In genomic region chr5:92841474-92841873, GRCm38 (mm10) we compare ENCODE assay signal across 10 mouse cellular contexts.
DNase-seq lines count a peak whose midpoint lies in the region; ATAC-seq and TF ChIP-seq lines count a peak whose summit lies in the region.
"Had no signal": no experiment of that assay in that cellular context is flagged by ENCODE, and none has a peak within 500 bp of the region (broad histone marks: within the 10 kb centered on the region; RNA-seq: fewer than 3 reads in every experiment).

No protein-coding gene starts in this region.

- no peaks in the 10 kb centered on the region for H3K27me3 ChIP-seq in lung, embryonic 14.5 days (ENCODE audit: insufficient read depth, low read length)
- H3K27me3 ChIP-seq: embryonic facial prominence, embryonic 15.5 days had no signal

- H3K36me3 ChIP-seq in lung, embryonic 14.5 days (ENCODE audit: insufficient read depth), result no peaks in the 10 kb centered on the region
- H3K36me3 ChIP-seq: embryonic facial prominence, embryonic 15.5 days had no signal

- H3K9ac ChIP-seq in lung, embryonic 14.5 days, result no peak overlapping the region
- H3K9ac ChIP-seq: embryonic facial prominence, embryonic 15.5 days had no signal

- H3K4me3 ChIP-seq in lung, embryonic 14.5 days (ENCODE audit: low read depth, low read length), result no peak overlapping the region
- H3K4me3 ChIP-seq: embryonic facial prominence, embryonic 15.5 days had no signal

- intact Hi-C loops in heart, postnatal 14 days (cut with DNase I), result no loop called here

- peaks cover 18% of the 10 kb centered on the region; the same call in 1 of the 2 replicates for H3K4me1 ChIP-seq in lung, embryonic 14.5 days (ENCODE audit: insufficient read depth)
- H3K4me1 ChIP-seq: embryonic facial prominence, embryonic 15.5 days had no signal

- no peak for TF ChIP-seq CTCF in lung, embryonic 14.5 days (IDR thresholded peaks at IDR 0.05; ENCODE audit: low read depth)

- H3K9me3 ChIP-seq in lung, embryonic 14.5 days (ENCODE audit: low read depth, low read length), result no peaks in the 10 kb centered on the region
- H3K9me3 ChIP-seq: embryonic facial prominence, embryonic 15.5 days had no signal

- 28% methylated on average over 5 of the region's 5 CpGs for WGBS in lung, embryonic 14.5 days

- H3K27ac ChIP-seq in lung, embryonic 14.5 days (ENCODE audit: low read depth), result peak overlapping the region; percentile 39; the same call in 1 of the 2 replicates
- H3K27ac ChIP-seq: embryonic facial prominence, embryonic 15.5 days had no signal

- no peak for DNase-seq in frontal cortex, postnatal 10 days (ENCODE audit: low spot score in 2 of 2)
- peak; percentile 62 for DNase-seq in Muller cell, postnatal 12 days (ENCODE audit: inconsistent ontology term)
- DNase-seq in heart, postnatal 14 days, result peak; percentile 29 to 43
- peak; percentile 81 for DNase-seq in lung, embryonic 14.5 days
- no peak for DNase-seq in spleen, postnatal 10 days (ENCODE audit: low spot score in 2 of 2)
- DNase-seq in B cell, adult 2 months, result no peak
- DNase-seq: liver had no signal

- no peak overlapping the region for H3K4me2 ChIP-seq in lung, embryonic 14.5 days
- H3K4me2 ChIP-seq: embryonic facial prominence, embryonic 15.5 days had no signal

- ATAC-seq in frontal cortex, adult (ENCODE audit: low TSS enrichment), result peak; percentile 44; the same call in 1 of the 2 replicates
- ATAC-seq in lung, embryonic 14.5 days (ENCODE audit: insufficient read depth), result peak; percentile 86
- no peak for ATAC-seq in megakaryocyte progenitor cell, adult 5-6 weeks (replicated peaks; ENCODE audit: poor library complexity)

Comparison
In these comparisons a context has a peak if more than half of its experiments do, and no peak if none do; other contexts are left out.
1. DNase-seq: peak in Muller cell, postnatal 12 days (single experiment), heart, postnatal 14 days (2 of 2) and lung, embryonic 14.5 days (single experiment); none in frontal cortex, postnatal 10 days (0 of 2), spleen, postnatal 10 days (0 of 2) and B cell, adult 2 months (0 of 2).